Mouse (Mus musculus): ENCODE measurements around the gene Pde4c.

Gene Pde4c

DNA sequence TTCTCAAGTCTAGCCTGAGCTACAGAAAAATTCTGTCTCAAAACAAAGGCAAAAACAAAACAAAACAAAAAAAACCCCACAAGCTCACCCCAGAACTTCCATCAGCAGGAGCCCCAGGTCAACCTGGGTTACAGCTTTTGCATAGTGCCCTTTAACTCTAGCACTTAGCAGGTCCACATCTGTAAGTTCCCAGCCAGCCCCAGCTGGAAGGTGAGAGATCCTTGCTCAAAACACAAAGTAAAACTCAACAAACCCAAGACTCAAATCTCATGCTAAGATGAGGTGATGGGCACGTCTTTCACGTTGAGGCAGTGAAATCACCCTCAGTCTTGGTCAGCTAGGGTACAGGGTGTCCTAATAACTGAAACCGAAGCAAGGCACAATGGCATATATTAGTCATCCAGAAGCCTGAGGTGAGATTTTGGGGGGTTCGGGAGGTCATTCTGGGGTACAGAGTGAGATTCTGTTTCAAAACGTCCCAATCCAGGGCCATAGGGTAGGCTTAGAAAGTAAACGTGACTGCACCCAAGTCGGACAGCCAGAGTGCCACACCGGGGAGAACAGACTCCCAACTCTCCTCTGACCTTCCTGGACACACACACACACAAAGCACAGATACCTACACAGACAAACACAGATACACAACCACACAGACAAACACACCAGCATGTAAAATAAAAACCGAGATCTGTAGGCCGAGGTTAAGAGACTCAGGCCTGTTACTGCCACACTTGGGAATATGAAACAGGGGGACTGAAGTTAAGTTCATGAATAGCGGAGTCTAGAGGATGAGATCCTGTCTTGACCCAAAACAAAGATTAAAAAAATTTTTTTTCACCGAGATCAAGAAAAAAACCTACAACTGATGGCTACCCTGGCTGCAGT is 25.9 kb upstream of the Pde4c start:
- DNase-seq = no peak

DNA sequence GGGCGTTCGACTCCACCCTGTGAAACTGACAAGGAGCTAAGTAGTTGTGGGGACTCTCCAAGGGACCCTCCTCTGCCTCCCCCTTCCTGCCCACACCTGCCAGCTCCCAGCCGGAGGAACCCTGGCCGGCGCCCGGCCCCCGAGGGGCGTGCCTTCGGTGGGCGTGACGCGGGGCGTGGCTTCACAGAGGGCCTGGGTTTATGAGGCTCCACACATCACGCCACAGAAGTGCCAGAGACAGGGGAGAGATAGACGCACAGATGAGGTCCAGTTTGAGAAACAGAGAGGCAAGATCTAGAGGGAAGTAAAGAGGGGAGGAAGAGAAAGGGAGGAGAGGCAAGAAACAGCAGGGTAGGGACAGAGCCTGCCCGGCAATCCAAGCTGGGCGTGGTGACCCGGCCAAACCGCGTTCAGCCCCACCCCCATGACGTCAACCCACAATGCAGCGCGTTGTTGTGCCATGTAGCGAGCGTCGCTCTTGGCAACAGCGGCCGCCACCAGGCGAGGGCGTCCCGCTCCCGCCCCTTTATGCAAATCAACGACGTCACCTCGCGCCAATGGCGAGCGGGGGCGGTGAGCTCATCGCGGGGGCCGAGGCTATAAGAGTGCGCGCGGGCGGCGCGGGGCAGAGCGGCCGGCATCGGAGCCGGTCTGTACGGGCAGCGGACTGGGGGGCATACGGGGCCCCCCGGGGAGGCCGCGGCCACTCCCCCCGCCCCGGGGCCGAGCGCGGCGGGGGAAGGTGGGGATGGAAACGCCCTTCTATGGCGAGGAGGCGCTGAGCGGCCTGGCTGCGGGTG is 25.0 kb upstream of the Pde4c start, which contains the start of gene Jund:
Gene Jund, plus strand, starts transcription at position 640 of the 800 bp plus-strand sequence.
- peak; percentile 98 for DNase-seq

DNA sequence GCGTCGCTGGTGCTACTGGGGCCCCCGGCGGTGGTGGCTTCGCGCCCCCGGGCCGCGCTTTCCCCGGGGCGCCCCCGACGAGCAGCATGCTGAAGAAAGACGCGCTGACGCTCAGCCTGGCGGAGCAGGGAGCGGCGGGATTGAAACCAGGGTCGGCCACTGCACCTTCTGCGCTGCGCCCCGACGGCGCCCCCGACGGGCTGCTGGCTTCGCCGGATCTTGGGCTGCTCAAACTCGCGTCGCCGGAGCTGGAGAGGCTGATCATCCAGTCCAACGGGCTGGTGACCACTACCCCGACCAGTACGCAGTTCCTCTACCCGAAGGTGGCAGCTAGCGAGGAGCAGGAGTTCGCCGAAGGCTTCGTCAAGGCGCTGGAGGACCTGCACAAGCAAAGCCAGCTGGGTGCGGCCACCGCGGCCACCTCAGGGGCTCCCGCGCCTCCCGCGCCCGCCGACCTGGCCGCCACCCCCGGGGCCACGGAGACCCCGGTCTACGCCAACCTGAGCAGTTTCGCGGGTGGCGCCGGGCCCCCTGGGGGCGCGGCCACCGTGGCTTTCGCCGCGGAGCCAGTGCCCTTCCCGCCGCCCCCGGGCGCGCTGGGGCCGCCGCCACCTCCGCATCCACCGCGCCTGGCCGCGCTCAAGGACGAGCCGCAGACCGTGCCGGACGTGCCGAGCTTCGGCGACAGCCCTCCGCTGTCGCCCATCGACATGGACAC is 24.2 kb upstream of the Pde4c start:
- DNase-seq = peak; percentile 58 to 73

GRCm38 (mm10) chr8:70699834-70700554 is 23.5 kb upstream of the Pde4c start:
- DNase-seq = peak; percentile 86 to 87

- DNase-seq = peak; percentile 87 to 90
These were observed 23.0 kb upstream of the Pde4c start for GRCm38 (mm10) chr8:70700555-70700922.

GRCm38 (mm10) chr8:70701048-70701981 is 22.2 kb upstream of the Pde4c start:
- no peak for DNase-seq

DNA sequence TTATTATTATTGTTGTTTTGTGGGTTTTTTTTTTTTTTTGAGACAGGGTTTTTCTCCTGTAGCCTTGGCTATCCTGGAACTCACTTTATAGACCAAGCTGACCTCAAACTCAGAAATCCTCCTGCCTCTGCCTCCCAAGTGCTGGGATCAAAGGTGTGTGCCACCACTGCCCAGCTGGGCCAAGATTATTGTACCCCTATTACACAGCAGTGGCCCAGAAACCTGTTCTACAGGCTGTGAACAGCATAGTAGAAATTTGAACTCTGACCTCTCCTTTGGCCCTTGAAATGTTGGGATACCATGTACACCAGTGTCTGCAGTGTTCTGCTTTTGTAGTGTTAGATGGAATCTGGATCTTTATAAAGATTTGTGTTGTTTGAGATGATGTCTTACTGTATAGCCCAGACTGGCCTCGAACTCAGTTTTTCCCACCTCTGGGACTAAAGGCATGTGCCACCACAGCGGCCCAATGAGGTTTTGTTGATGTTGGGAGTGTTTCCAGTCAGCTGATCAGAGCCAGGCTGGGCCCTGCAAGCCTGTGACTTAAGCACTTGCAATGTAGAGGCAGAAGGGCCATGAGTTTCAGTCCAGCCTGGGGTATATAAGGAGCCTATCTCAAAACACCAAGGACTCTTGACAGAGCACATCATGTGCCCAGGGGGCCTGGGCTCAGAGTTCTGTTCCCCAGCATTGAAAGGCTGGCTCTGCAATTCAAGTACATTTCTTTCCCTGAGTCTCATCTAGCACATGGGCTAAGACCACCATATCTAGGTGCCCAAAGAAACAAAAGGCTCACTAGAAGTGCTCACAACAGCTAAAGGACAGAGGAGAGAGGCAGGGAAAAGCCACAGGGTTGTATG is 21.3 kb upstream of the Pde4c start:
- no peak for DNase-seq

DNA sequence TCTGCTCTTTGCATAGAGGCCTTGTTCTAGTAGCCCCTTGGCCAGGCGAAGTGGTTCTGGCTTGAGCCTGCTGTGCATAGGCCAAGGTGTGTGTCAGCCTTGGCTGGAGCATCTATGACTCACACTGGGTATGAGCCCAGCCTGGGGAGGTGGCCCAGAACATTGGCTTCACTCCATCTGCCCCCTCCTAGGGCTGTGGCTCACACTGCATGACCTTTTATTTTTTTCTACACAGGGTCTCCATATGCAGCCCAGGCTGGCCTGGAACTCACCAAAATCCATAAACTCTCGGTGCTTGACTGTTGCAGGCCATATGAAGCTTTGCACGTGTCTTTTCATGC is 20.7 kb upstream of the Pde4c start:
- no peak for DNase-seq

GRCm38 (mm10) chr8:70703287-70703686 is 20.2 kb upstream of the Pde4c start, which contains the start of gene Iqcn:
Gene Iqcn (plus strand): TSS chr8:70703457.
- DNase-seq = no peak

GRCm38 (mm10) chr8:70708281-70708680 is 15.2 kb upstream of the Pde4c start:
- DNase-seq = no peak

GRCm38 (mm10) chr8:70709794-70710193 is 13.7 kb upstream of the Pde4c start:
- no peak for DNase-seq

DNA sequence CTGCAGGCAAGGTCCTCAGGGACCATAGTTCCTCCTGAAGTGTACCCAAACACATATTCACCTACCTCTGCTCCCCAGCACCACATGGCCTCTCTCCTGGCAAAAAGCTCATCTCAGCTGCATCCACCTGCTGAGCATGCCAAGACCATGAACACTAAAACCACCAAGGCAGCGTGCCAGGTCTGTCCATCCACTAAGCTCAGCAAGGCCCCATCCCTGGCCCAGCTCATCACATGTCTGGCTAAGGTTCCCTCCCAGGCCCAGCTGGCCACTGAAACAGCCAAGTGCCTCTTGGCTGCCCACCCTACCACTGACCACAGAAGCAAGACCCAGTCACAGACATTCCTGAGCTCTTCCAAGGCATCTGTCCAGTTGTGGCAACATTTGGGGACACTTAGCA is 13.2 kb upstream of the Pde4c start:
- no peak for DNase-seq

GRCm38 (mm10) chr8:70711041-70711440 is 12.5 kb upstream of the Pde4c start:
- DNase-seq = no peak

DNA sequence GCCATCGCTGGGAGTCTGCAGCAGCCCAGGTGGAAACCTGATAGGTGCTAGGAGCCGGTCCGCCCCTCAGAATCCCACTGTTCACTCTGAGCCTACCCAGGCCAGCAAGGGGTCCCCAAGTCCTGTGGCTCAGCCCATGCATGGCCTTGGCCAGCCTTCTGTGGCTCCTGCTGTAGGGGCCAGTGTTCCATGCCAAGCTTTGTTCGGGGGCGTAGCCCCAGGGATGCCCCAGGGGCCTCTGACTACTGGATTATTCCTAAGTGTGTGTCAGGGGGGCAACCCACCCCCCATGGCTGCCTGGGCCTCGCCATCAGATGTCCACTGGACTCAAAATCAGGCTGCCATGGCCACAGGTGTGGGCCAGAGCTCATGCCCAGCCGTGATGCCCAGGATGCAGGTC is 9.5 kb upstream of the Pde4c start:
- no peak for DNase-seq

DNA sequence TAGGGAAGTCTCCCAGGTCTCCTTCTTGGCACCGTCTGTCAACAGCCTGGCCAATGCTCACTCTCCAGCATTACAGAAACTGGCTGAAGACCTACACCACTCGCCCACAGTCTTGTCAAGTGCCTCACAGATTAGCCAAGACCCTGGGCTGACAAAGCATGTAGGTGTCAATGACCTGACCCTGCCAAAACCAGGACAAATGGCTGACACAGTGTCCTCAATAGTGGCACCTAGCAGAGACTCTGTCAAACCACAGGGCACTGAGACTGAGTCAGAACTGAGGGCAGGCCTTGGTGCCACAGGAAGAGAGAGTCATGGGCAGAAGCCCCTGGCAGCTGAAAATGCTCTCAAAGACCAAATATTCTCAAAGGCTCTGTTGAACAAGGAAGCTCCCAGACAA is 8.4 kb upstream of the Pde4c start:
- no peak for DNase-seq

DNA sequence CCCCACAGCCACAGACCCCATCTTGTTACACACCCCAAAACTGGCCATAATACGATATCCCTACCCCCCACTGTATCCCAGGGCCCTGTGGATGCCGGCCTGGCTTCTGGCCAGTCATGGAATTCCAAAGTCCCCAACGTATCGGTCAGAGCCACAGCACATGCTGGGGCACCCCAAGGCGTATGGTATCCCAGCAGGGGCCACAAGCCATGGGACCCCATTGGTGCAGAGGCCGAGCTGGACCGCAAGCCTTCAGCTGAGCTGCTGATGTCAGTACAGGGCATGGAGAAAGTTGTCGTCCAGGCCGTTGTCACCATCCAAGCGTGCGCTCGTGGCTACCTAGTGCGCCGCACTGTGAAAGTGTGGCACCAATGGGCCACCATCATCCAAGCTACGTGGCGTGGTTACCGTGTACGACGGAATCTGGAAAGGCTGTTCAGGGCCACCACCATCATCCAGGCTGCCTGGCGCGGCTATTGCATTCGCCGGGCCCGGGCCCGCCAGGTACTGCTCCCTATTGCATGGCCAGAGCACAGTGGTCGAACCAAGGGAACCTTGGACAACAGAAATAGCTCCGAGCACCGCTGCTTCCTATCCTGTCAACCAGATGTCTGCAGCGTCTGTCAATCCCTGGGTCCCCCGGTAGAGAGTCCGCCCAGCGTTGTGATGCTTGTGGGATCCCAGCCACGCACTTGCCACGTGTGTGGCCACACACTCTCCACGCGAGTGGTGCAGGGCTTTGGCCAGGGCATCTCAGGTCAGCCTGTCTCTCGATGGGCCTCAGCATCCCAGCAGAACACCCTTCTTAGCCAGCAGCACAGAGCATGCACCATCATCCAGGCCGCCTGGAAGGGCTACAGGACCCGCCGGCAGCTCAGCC is 6.8 kb upstream of the Pde4c start:
- DNase-seq = no peak

DNA sequence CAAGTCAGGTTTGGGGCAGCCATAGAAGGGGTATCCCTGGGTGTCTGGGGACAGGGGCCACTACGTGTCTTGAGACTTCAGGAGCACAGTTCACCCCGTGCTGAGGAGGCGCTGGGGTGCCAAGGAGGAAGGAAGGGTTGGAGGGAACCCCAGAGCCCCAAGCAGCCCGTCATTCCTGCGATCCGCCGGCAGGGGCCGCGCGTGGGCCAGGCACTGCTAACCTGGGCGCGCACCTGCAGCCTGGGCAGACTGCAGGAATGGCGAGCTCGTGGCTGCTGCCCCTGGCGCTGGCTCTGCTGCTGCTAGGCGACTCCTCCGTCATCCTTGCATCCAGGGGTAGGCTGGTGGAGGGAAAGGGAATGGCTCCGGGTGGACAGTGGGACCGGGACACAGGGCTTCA is 5.2 kb upstream of the Pde4c start, which contains the start of gene Gm3336:
Gene Gm3336, plus strand, starts transcription at position 247 of the 400 bp plus-strand sequence.
- DNase-seq = peak; percentile 58 to 65

- no peak for DNase-seq
These were observed 3.7 kb upstream of the Pde4c start for GRCm38 (mm10) chr8:70719796-70720270.

DNA sequence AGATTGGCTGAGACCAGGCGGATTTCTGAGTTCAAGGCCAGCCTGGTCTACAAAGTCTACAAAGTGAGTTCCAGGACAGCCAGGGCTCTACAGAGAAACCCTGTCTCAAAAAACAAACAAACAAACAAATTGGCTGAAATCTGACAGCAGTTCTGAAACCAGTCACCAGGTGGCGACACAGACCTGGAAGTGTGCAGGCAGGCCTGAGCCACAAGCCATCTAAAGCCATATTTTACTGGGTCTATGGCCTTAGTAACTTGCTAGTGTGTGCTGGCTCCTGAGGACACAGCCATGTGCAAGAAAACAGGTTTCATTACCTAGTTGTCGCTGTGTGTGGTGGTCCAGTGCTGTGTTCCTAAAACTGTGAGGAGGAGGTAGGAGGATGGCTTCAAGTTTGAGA is 2.8 kb upstream of the Pde4c start:
- peak in 1 of 2 experiments; percentile 41 for DNase-seq
